Mouse (Mus musculus): ENCODE results near the gene Dhfr.
"Not testable (repeated sequence)": the region's sequence is repeated elsewhere in the genome, so short reads cannot be mapped to it uniquely, and the experiment has no call there.

DNA sequence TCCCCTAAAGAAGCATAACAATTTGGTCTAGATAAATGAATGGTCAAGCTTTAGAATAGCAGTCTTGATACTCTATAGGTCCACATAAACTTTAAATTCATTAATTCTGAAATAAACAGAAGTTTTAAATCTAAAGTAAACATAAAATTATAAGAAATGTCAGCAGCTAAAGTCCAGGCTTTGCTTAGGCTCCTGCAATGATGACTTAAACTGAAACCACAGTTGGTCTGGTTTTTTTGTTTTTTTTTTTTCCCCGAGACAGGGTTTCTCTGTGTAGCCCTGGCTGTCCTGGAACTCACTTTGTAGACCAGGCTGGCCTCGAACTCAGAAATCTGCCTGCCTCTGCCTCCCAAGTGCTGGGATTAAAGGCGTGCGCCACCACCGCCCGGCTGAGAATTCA is 16.9 kb downstream of the Dhfr start:
- not testable (repeated sequence) for TF ChIP-seq POLR2A (IDR thresholded peaks at IDR 0.05; ENCODE audit: extremely low read depth, insufficient read depth, low read length); CTCF (IDR thresholded peaks at IDR 0.05; ENCODE audit: low read depth, low read length)
